Mouse (Mus musculus): ENCODE results near the gene Hipk3. TPM values are rescaled to one million over a fixed set of nuclear protein-coding genes. Genes with fewer than 3 reads are reported as not detected.

Hipk3 gene
- polyA plus RNA-seq, 1 experiment from 2014 or later = 15.6 TPM

GRCm38 (mm10) chr2:104436226-104436625 lies 58.0 kb downstream of the Hipk3 start:
- no peaks in the 10 kb centered on the region for H3K27me3 ChIP-seq (ENCODE audit: control insufficient read depth, insufficient read depth, low read depth, low read length)
- no peak overlapping the region for H3K4me2 ChIP-seq (ENCODE audit: low read depth, low read length)
- H3K27ac ChIP-seq (ENCODE audit: low read length) = no peak overlapping the region
- no peaks in the 10 kb centered on the region for H3K4me1 ChIP-seq (replicated peaks; ENCODE audit: control insufficient read depth, insufficient read depth, low read length)
- H3K4me3 ChIP-seq (ENCODE audit: low read length) = no peak overlapping the region
- ATAC-seq (ENCODE audit: low read depth) = no peak
- H3K9ac ChIP-seq (ENCODE audit: low read length) = no peak overlapping the region
- no peaks in the 10 kb centered on the region for H3K9me3 ChIP-seq (ENCODE audit: control insufficient read depth, low read length)
- H3K36me3 ChIP-seq (ENCODE audit: control insufficient read depth, insufficient read depth, low read length) = peaks cover 43% of the 10 kb centered on the region
- WGBS = 86% methylated on average over 3 of the region's 3 CpGs

- Histone ChIP-seq H3K4me2 (ENCODE audit: low read depth, low read length) (no peak overlapping the region), H3K9ac (ENCODE audit: low read length) (no peak overlapping the region), H3K9me3 (ENCODE audit: control insufficient read depth, low read length) (no peaks in the 10 kb centered on the region), H3K27me3 (ENCODE audit: control insufficient read depth, insufficient read depth, low read depth, low read length) (no peaks in the 10 kb centered on the region), H3K36me3 (ENCODE audit: control insufficient read depth, insufficient read depth, low read length) (peaks cover 42% of the 10 kb centered on the region), H3K4me1 (replicated peaks; ENCODE audit: control insufficient read depth, insufficient read depth, low read length) (no peaks in the 10 kb centered on the region), H3K4me3 (ENCODE audit: low read length) (no peak overlapping the region), H3K27ac (ENCODE audit: low read length) (no peak overlapping the region)
- no peak for ATAC-seq (ENCODE audit: low read depth)
- 81% methylated on average over 6 of the region's 6 CpGs for WGBS
Measured at GRCm38 (mm10) chr2:104431067-104431466, 63.2 kb downstream of the Hipk3 start.

GRCm38 (mm10) chr2:104430566-104430965 lies 63.7 kb downstream of the Hipk3 start:
- Histone ChIP-seq H3K9ac (ENCODE audit: low read length) (no peak overlapping the region), H3K4me3 (ENCODE audit: low read length) (no peak overlapping the region), H3K9me3 (ENCODE audit: control insufficient read depth, low read length) (no peaks in the 10 kb centered on the region), H3K27me3 (ENCODE audit: control insufficient read depth, insufficient read depth, low read depth, low read length) (no peaks in the 10 kb centered on the region), H3K36me3 (ENCODE audit: control insufficient read depth, insufficient read depth, low read length) (peaks cover 42% of the 10 kb centered on the region), H3K4me1 (replicated peaks; ENCODE audit: control insufficient read depth, insufficient read depth, low read length) (no peaks in the 10 kb centered on the region), H3K4me2 (ENCODE audit: low read depth, low read length) (no peak overlapping the region), H3K27ac (ENCODE audit: low read length) (no peak overlapping the region)
- WGBS = 90% methylated on average over 5 of the region's 5 CpGs
- ATAC-seq (ENCODE audit: low read depth) = no peak

- WGBS = 73% methylated on average over 3 of the region's 3 CpGs
- peaks cover 12% of the 10 kb centered on the region for H3K36me3 ChIP-seq (ENCODE audit: control insufficient read depth, insufficient read depth, low read length)
- no peak overlapping the region for H3K9ac ChIP-seq (ENCODE audit: low read length)
- no peak overlapping the region for H3K4me3 ChIP-seq (ENCODE audit: low read length)
- H3K4me1 ChIP-seq (replicated peaks; ENCODE audit: control insufficient read depth, insufficient read depth, low read length) = no peaks in the 10 kb centered on the region
- H3K27ac ChIP-seq (ENCODE audit: low read length) = no peak overlapping the region
- no peak overlapping the region for H3K4me2 ChIP-seq (ENCODE audit: low read depth, low read length)
- ATAC-seq (ENCODE audit: low read depth) = no peak
- H3K9me3 ChIP-seq (ENCODE audit: control insufficient read depth, low read length) = no peaks in the 10 kb centered on the region
- no peaks in the 10 kb centered on the region for H3K27me3 ChIP-seq (ENCODE audit: control insufficient read depth, insufficient read depth, low read depth, low read length)
Measured at GRCm38 (mm10) chr2:104426112-104426511, 68.1 kb downstream of the Hipk3 start.

GRCm38 (mm10) chr2:104422230-104422629 lies 72.0 kb downstream of the Hipk3 start:
- no peaks in the 10 kb centered on the region for H3K27me3 ChIP-seq (ENCODE audit: control insufficient read depth, insufficient read depth, low read depth, low read length)
- peak; percentile 71 for ATAC-seq (ENCODE audit: low read depth)
- no peak overlapping the region for H3K4me3 ChIP-seq (ENCODE audit: low read length)
- no peak overlapping the region for H3K27ac ChIP-seq (ENCODE audit: low read length)
- H3K4me1 ChIP-seq (replicated peaks; ENCODE audit: control insufficient read depth, insufficient read depth, low read length) = no peaks in the 10 kb centered on the region
- H3K4me2 ChIP-seq (ENCODE audit: low read depth, low read length) = no peak overlapping the region
- no peaks in the 10 kb centered on the region for H3K36me3 ChIP-seq (ENCODE audit: control insufficient read depth, insufficient read depth, low read length)
- no peak overlapping the region for H3K9ac ChIP-seq (ENCODE audit: low read length)
- no peaks in the 10 kb centered on the region for H3K9me3 ChIP-seq (ENCODE audit: control insufficient read depth, low read length)
- WGBS = 6% methylated on average over 1 of the region's 1 CpGs

GRCm38 (mm10) chr2:104420805-104421204 lies 73.4 kb downstream of the Hipk3 start:
- Histone ChIP-seq H3K9ac (ENCODE audit: low read length) (no peak overlapping the region), H3K4me3 (ENCODE audit: low read length) (no peak overlapping the region), H3K9me3 (ENCODE audit: control insufficient read depth, low read length) (no peaks in the 10 kb centered on the region), H3K27ac (ENCODE audit: low read length) (no peak overlapping the region), H3K36me3 (ENCODE audit: control insufficient read depth, insufficient read depth, low read length) (no peaks in the 10 kb centered on the region), H3K4me2 (ENCODE audit: low read depth, low read length) (no peak overlapping the region), H3K27me3 (ENCODE audit: control insufficient read depth, insufficient read depth, low read depth, low read length) (no peaks in the 10 kb centered on the region), H3K4me1 (replicated peaks; ENCODE audit: control insufficient read depth, insufficient read depth, low read length) (no peaks in the 10 kb centered on the region)
- no peak for ATAC-seq (ENCODE audit: low read depth)
- WGBS = 62% methylated on average over 4 of the region's 4 CpGs

GRCm38 (mm10) chr2:104419999-104420398 lies 74.2 kb downstream of the Hipk3 start:
- WGBS = 76% methylated on average over 1 of the region's 1 CpGs
- Histone ChIP-seq H3K27me3 (ENCODE audit: control insufficient read depth, insufficient read depth, low read depth, low read length) (no peaks in the 10 kb centered on the region), H3K9me3 (ENCODE audit: control insufficient read depth, low read length) (no peaks in the 10 kb centered on the region), H3K4me3 (ENCODE audit: low read length) (no peak overlapping the region), H3K27ac (ENCODE audit: low read length) (no peak overlapping the region), H3K36me3 (ENCODE audit: control insufficient read depth, insufficient read depth, low read length) (no peaks in the 10 kb centered on the region), H3K9ac (ENCODE audit: low read length) (no peak overlapping the region), H3K4me2 (ENCODE audit: low read depth, low read length) (no peak overlapping the region), H3K4me1 (replicated peaks; ENCODE audit: control insufficient read depth, insufficient read depth, low read length) (no peaks in the 10 kb centered on the region)
- no peak for ATAC-seq (ENCODE audit: low read depth)

- no peaks in the 10 kb centered on the region for H3K27me3 ChIP-seq (ENCODE audit: control insufficient read depth, insufficient read depth, low read depth, low read length)
- 85% methylated on average over 2 of the region's 2 CpGs for WGBS
Measured at GRCm38 (mm10) chr2:104419411-104419810, 74.8 kb downstream of the Hipk3 start.

GRCm38 (mm10) chr2:104413011-104413410 lies 81.2 kb downstream of the Hipk3 start:
- ATAC-seq (ENCODE audit: low read depth) = no peak
- H3K9me3 ChIP-seq (ENCODE audit: control insufficient read depth, low read length) = no peaks in the 10 kb centered on the region
- H3K4me3 ChIP-seq (ENCODE audit: low read length) = no peak overlapping the region
- WGBS = 75% methylated on average over 3 of the region's 3 CpGs
- H3K27me3 ChIP-seq (ENCODE audit: control insufficient read depth, insufficient read depth, low read depth, low read length) = peaks cover 38% of the 10 kb centered on the region
- no peak overlapping the region for H3K4me2 ChIP-seq (ENCODE audit: low read depth, low read length)
- no peak overlapping the region for H3K27ac ChIP-seq (ENCODE audit: low read length)
- no peak overlapping the region for H3K9ac ChIP-seq (ENCODE audit: low read length)
- H3K4me1 ChIP-seq (replicated peaks; ENCODE audit: control insufficient read depth, insufficient read depth, low read length) = peaks cover 5% of the 10 kb centered on the region
- no peaks in the 10 kb centered on the region for H3K36me3 ChIP-seq (ENCODE audit: control insufficient read depth, insufficient read depth, low read length)

More at GRCm38 (mm10) chr2:104419411-104419810, 74.8 kb downstream of the Hipk3 start:
- Histone ChIP-seq H3K4me1 (replicated peaks; ENCODE audit: control insufficient read depth, insufficient read depth, low read length) (no peaks in the 10 kb centered on the region), H3K4me3 (ENCODE audit: low read length) (no peak overlapping the region), H3K9me3 (ENCODE audit: control insufficient read depth, low read length) (no peaks in the 10 kb centered on the region), H3K4me2 (ENCODE audit: low read depth, low read length) (no peak overlapping the region), H3K9ac (ENCODE audit: low read length) (no peak overlapping the region), H3K36me3 (ENCODE audit: control insufficient read depth, insufficient read depth, low read length) (no peaks in the 10 kb centered on the region), H3K27ac (ENCODE audit: low read length) (no peak overlapping the region)
- no peak for ATAC-seq (ENCODE audit: low read depth)

- no peak overlapping the region for H3K27ac ChIP-seq (ENCODE audit: low read length)
- H3K9me3 ChIP-seq (ENCODE audit: control insufficient read depth, low read length) = no peaks in the 10 kb centered on the region
- H3K4me1 ChIP-seq (replicated peaks; ENCODE audit: control insufficient read depth, insufficient read depth, low read length) = peaks cover 5% of the 10 kb centered on the region
- ATAC-seq (ENCODE audit: low read depth) = no peak
- no peaks in the 10 kb centered on the region for H3K36me3 ChIP-seq (ENCODE audit: control insufficient read depth, insufficient read depth, low read length)
- peaks cover 43% of the 10 kb centered on the region for H3K27me3 ChIP-seq (ENCODE audit: control insufficient read depth, insufficient read depth, low read depth, low read length)
- no peak overlapping the region for H3K4me3 ChIP-seq (ENCODE audit: low read length)
- H3K4me2 ChIP-seq (ENCODE audit: low read depth, low read length) = no peak overlapping the region
- 16% methylated on average over 4 of the region's 4 CpGs for WGBS
- H3K9ac ChIP-seq (ENCODE audit: low read length) = no peak overlapping the region
Measured at GRCm38 (mm10) chr2:104412496-104412895, 81.8 kb downstream of the Hipk3 start.

Measured in lung, embryonic 16.5 days (tissue).